Mouse (Mus musculus) B cell, adult 62 days (primary cell): ENCODE data around the gene Optn. TPM values are rescaled to one million over a fixed set of nuclear protein-coding genes. Genes with fewer than 3 reads are reported as not detected.

Source experiments
- total RNA-seq: library from RNA; stranded (reverse); gene quantifications from 4 replicates; pipeline ENCODE4 v1.2.4, GENCODE M21; 2023

The Optn gene
- total RNA-seq = 5.3 to 13.9 TPM (median 7.3 TPM) in 4 replicates

DNA sequence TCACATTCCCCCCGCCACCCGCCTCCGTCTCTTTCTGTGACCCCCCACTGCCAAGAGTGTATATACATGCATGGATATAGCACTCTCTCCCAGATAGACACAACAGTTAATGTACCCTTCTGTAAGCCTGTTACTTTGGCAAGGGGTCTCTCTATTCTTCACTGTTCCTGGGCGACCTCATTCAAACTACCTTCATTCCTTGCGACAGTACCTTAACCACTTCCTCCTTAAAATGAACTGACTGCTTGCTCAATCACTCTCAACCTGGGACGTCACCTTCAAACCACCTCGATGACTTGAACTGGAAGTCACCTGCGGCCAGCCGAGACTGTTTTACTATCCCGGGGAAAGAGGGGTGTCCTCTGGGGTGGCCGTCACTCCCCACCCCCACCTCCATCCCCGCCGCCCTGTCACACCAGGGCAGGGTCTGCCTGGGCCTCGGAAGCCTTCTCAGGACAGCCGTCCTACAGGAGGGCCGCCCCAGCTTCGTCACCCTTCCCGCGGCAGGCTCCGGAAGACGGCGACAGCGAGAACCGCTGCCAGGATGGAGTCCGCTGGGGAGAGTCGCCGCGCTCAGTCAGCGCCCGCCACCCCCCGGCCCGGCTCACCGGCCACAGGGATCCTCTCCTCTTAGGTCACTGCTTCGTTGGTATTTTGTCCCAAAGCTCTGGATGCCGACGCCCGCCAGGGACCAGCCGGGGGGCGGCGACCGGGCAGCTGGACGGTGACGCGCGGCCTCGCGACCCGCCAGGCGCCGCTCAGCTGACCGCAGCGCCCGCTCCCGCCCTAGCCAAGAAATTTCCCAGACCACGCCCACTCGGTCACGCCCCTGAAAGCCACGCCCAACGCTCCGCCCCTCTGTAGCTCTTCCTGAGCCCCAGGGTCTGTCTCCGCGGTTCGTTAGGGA, at the start of gene Optn:
Gene Optn (minus strand): TSS at position 753 of the 907 bp plus-strand sequence.

DNA sequence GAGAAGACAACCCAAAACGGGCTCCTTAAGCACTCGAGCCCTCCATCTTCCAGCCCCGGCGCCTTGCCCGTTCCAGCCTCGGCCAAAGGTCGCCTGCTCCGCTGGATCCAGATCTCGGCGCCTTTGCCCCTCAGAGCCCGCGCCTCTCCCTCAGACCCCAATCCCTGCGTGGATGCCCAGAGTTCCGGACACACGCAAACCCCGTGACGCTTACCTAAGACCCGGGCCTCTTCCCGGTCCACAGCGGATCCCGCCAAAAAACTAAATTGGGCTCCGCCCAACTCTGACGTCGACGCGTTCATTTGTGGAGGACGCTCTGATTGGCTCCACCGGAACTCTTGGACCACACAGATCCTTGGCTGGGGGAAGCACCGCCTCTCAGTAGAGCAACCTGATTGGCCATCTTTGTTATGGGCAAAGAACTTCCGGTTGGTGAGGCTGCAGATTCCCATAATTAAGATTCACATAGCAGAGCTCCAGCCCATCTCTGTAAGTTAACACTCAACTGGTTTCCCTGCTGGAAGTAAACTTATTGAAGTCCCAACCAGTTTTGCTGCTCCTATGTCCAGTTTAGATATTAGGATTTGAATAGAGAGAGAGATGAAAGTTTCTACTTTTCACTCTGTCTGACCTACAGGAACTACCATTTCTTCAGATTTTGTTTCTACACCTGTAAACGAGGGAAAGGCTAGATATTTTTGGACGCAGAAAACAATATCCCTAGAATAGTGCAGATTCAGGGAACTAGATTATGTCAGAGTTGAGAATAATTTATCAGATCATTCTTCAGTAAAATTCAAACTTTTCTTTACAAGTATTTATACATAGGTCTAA, 51.1 kb downstream of the Optn start, which contains the start of gene Mcm10:
Gene Mcm10 (minus strand): TSS at position 301 of the 834 bp plus-strand sequence.

DNA sequence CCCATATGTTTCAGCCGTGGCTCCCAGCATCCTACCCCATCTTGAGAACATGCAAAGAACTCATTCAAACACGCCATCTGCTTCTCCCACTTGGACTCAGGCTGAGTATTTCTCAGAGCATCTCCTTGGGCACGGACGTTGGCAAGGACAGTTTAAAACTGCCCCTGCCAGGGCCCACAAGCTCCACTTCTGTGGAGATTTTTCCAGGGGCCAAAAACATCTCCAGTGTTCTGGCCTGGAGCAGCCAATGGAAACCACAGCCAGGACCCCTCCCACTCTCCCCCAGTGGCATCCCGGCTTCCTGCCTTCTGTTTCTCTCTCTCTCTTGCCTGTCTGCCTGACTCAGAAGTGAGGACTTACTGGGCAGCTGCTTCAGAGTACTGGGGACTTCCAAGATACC, 88.0 kb downstream of the Optn start, which contains the start of gene Ucma:
Gene Ucma (plus strand): TSS at position 316 of the 400 bp plus-strand sequence.

Other genes with a start within 250 kb of the Optn start
- 17.9 to 21.7 TPM (median 19.6 TPM) in 4 replicates for gene Sephs1, start 182.5 kb downstream of the Optn start, total RNA-seq
- gene Phyh, start 145.0 kb downstream of the Optn start, total RNA-seq = 38.5 to 48.5 TPM (median 45.3 TPM) in 4 replicates
- gene Ucma, start 87.9 kb downstream of the Optn start, total RNA-seq = not detected in 4 replicates
- gene Mcm10, start 51.3 kb downstream of the Optn start, total RNA-seq = 1.7 to 3.0 TPM (median 2.2 TPM) in 4 replicates
- gene Ccdc3, start 73.7 kb upstream of the Optn start, total RNA-seq = not detected in 4 replicates